Mouse (Mus musculus): ENCODE data around the gene Olfr1509. TPM values are rescaled to one million over a fixed set of nuclear protein-coding genes. Genes with fewer than 3 reads are reported as not detected.

Gene Olfr1509
- polyA plus RNA-seq, 1 experiment from 2014 or later, result not detected

GRCm38 (mm10) chr14:52495516-52495915, 52.7 kb downstream of the Olfr1509 start, which contains the start of gene Olfr1507:
Olfr1507 (minus strand) TSS chr14:52495749.
- 87% methylated on average over 4 of the region's 4 CpGs for WGBS
- no peak within 1 kb of the TSS for H3K4me2 ChIP-seq (replicated peaks)
- H3K27me3 ChIP-seq (ENCODE audit: control insufficient read depth, insufficient read depth, low read length), result no peaks in the 10 kb centered on the region
- no peaks in the 10 kb centered on the region for H3K9me3 ChIP-seq (ENCODE audit: control insufficient read depth, low read length)
- DNase-seq (ENCODE audit: low spot score), result no peak
- H3K4me1 ChIP-seq (replicated peaks; ENCODE audit: control insufficient read depth, insufficient read depth, low read length), result no peaks in the 10 kb centered on the region
- no peak within 1 kb of the TSS for H3K27ac ChIP-seq
- H3K36me3 ChIP-seq (replicated peaks; ENCODE audit: control insufficient read depth, insufficient read depth), result no peaks in the 10 kb centered on the region
- no peak within 1 kb of the TSS for H3K4me3 ChIP-seq (replicated peaks; ENCODE audit: low read length)
- ATAC-seq (ENCODE audit: low FRiP score), result no peak
- H3K9ac ChIP-seq, result no peak within 1 kb of the TSS

Other genes starting within 250 kb of the Olfr1509 start
- 50.2 and 53.3 TPM in 2 replicates for gene Supt16, start 245.6 kb upstream of the Olfr1509 start, polyA plus RNA-seq (2014; fragmentation: Nextera tagmentation; extraction: Ambion mirVana)
- gene Chd8, start 185.2 kb upstream of the Olfr1509 start, polyA plus RNA-seq (2014; fragmentation: Nextera tagmentation; extraction: Ambion mirVana), result 47.3 and 52.3 TPM in 2 replicates
- gene Tox4, start 163.8 kb upstream of the Olfr1509 start, polyA plus RNA-seq (2014; fragmentation: Nextera tagmentation; extraction: Ambion mirVana), result 55.7 and 56.6 TPM in 2 replicates
- 58.2 and 60.4 TPM in 2 replicates for gene Rab2b, start 163.4 kb upstream of the Olfr1509 start, polyA plus RNA-seq (2014; fragmentation: Nextera tagmentation; extraction: Ambion mirVana)
- 37.1 and 37.8 TPM in 2 replicates for gene Mettl3, start 137.9 kb upstream of the Olfr1509 start, polyA plus RNA-seq (2014; fragmentation: Nextera tagmentation; extraction: Ambion mirVana)
- gene Sall2, start 114.2 kb upstream of the Olfr1509 start, polyA plus RNA-seq (2014; fragmentation: Nextera tagmentation; extraction: Ambion mirVana), result 47.5 and 50.0 TPM in 2 replicates
- gene Olfr1513, start 86.6 kb upstream of the Olfr1509 start, polyA plus RNA-seq (2014; fragmentation: Nextera tagmentation; extraction: Ambion mirVana), result not detected in 2 replicates
- gene Olfr1512, start 63.8 kb upstream of the Olfr1509 start, polyA plus RNA-seq (2014; fragmentation: Nextera tagmentation; extraction: Ambion mirVana), result not detected in 2 replicates
- gene Olfr1511, start 45.6 kb upstream of the Olfr1509 start, polyA plus RNA-seq (2014; fragmentation: Nextera tagmentation; extraction: Ambion mirVana), result 0.17 TPM in 1 of 2 replicates, not detected in the other
- not detected in 2 replicates for gene Olfr1510, start 28.6 kb upstream of the Olfr1509 start, polyA plus RNA-seq (2014; fragmentation: Nextera tagmentation; extraction: Ambion mirVana)
- 0.04 TPM in 1 of 2 replicates, not detected in the other for gene Olfr1508, start 24.5 kb downstream of the Olfr1509 start, polyA plus RNA-seq (2014; fragmentation: Nextera tagmentation; extraction: Ambion mirVana)
- gene Olfr1507, start 52.8 kb downstream of the Olfr1509 start, polyA plus RNA-seq (2014; fragmentation: Nextera tagmentation; extraction: Ambion mirVana), result not detected in 2 replicates

Measured in hindbrain, embryonic 14.5 days (tissue).